Mouse (Mus musculus): ENCODE data around the gene Olfr98. TPM values are rescaled to one million over a fixed set of nuclear protein-coding genes. Genes with fewer than 3 reads are reported as not detected.
"Not testable (repeated sequence)": the region's sequence is repeated elsewhere in the genome, so short reads cannot be mapped to it uniquely, and the experiment has no call there.

The Olfr98 gene
- polyA plus RNA-seq, 1 experiment from 2014 or later: not detected

DNA sequence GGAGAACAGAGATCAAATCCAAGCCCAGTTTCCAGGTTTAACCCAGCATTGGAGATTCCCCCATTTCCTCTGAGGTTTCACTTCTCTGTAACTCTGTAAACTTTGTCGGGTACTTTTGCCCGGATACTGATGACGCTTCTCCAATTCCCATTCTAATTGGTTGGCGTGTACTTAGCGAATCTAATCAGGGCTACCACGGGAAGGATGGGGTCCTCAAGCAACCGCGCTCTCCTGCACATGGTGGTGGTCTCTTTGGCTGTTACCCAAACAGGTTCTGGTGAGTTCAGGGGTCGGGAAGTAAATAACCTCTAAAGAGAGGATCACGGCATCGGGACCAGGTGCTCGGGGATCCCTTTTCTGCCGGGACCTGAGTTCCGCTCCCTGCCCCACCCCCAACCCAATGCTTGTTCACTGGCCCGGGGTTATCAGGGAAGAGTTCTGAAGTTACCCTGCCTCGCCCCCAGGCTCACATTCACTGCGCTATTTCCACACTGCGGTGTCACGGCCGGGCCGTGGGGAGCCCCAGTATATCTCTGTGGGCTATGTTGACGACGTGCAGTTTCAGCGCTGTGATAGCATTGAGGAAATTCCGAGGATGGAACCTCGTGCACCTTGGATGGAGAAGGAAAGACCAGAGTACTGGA is 6.6 kb upstream of the Olfr98 start, which contains the start of gene H2-M3:
TSS of gene H2-M3 (plus strand) at position 163 of the 644 bp plus-strand sequence.
- H3K4me2 ChIP-seq (ENCODE audit: low read length): peak within 1 kb of the TSS; percentile 91
- H3K36me3 ChIP-seq (ENCODE audit: control insufficient read depth, insufficient read depth): no peaks in the 10 kb centered on the region
- H3K9me3 ChIP-seq (ENCODE audit: control insufficient read depth, low read length): no peaks in the 10 kb centered on the region
- H3K27ac ChIP-seq (ENCODE audit: low read length): no peak within 1 kb of the TSS
- 4% methylated on average over 26 of the region's 26 CpGs for whole genome bisulfite sequencing
- H3K4me3 ChIP-seq (replicated peaks; ENCODE audit: low read length): peak within 1 kb of the TSS; percentile 60
- H3K4me1 ChIP-seq (replicated peaks; ENCODE audit: control insufficient read depth, insufficient read depth, low read length): no peaks in the 10 kb centered on the region; the same call in 1 of the 2 replicates
- ATAC-seq: peak; percentile 100
- H3K27me3 ChIP-seq (replicated peaks; ENCODE audit: control insufficient read depth, insufficient read depth, low read length): no peaks in the 10 kb centered on the region
- H3K9ac ChIP-seq (replicated peaks; ENCODE audit: low read depth, low read length): peak within 1 kb of the TSS; percentile 55

DNA sequence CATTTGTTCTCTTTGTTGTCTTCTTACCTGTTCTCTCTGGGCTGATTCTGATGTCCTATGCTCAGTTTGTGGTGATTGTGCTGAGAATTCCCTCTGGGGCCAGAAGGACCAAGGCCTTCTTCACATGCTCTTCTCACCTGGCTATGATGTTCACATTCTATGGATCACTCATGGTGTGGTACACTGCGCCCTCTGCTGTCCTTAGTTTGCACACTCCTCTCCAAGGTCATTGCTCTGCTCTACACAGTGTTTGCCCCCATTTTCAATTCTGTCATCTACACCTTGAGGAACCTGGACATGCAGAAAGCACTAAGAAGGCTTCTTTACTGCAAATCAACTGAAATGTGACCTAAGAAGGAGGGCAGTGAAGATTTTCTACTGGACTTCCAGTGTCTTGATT is 13.0 kb downstream of the Olfr98 start:
- Histone ChIP-seq H3K36me3 (ENCODE audit: control insufficient read depth, insufficient read depth) (no peaks in the 10 kb centered on the region), H3K4me2 (ENCODE audit: low read length) (no peak overlapping the region), H3K27ac (ENCODE audit: low read length) (no peak overlapping the region), H3K9me3 (ENCODE audit: control insufficient read depth, low read length) (no peaks in the 10 kb centered on the region), H3K4me3 (replicated peaks; ENCODE audit: low read length) (no peak overlapping the region), H3K27me3 (replicated peaks; ENCODE audit: control insufficient read depth, insufficient read depth, low read length) (no peaks in the 10 kb centered on the region), H3K9ac (replicated peaks; ENCODE audit: low read depth, low read length) (no peak overlapping the region), H3K4me1 (replicated peaks; ENCODE audit: control insufficient read depth, insufficient read depth, low read length) (no peaks in the 10 kb centered on the region)
- no peak for ATAC-seq
- 14% methylated on average over 1 of the region's 1 CpGs for WGBS

DNA sequence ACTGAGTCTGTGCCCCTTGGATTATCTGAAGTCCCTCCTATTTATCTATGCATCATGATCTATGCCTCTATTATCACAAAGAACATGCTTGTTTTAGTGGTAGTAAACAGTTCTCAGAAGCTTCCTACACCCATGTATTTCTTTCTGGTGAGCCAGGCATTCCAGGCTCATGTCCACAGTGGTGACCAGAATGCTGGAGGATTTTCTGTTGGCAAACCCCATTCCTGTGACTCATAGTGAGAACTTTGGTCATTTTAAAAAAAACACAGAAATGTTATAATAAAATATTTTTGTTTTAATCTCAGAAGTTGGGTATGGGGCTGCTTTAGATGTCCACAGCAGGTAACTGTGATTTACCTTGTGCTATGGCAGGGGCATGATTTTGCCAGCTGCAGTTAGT is 14.1 kb downstream of the Olfr98 start:
- H3K27me3 ChIP-seq (replicated peaks; ENCODE audit: control insufficient read depth, insufficient read depth, low read length): no peaks in the 10 kb centered on the region
- no peak for ATAC-seq
- no peak overlapping the region for H3K27ac ChIP-seq (ENCODE audit: low read length)
- no peak overlapping the region for H3K9ac ChIP-seq (replicated peaks; ENCODE audit: low read depth, low read length)
- H3K4me2 ChIP-seq (ENCODE audit: low read length): no peak overlapping the region
- no peaks in the 10 kb centered on the region for H3K4me1 ChIP-seq (replicated peaks; ENCODE audit: control insufficient read depth, insufficient read depth, low read length)
- H3K4me3 ChIP-seq (replicated peaks; ENCODE audit: low read length): no peak overlapping the region
- no peaks in the 10 kb centered on the region for H3K36me3 ChIP-seq (ENCODE audit: control insufficient read depth, insufficient read depth)
- no peaks in the 10 kb centered on the region for H3K9me3 ChIP-seq (ENCODE audit: control insufficient read depth, low read length)

DNA sequence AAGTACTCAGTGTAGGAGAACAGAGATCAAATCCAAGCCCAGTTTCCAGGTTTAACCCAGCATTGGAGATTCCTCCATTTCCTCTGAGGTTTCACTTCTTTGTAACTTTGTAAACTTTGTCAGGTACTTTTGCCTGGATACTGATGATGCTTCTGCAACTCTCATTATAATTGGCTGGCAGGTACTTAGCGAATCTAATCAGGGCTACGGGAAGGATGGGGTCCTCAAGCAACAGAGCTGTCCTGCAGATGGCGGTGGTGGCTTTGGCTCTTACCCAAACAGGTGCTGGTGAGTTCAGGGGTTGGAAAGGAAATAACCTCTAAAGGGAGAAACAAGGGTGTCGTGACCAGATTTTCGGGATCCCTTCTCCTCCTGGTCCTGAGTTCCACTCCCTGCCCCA is 16.8 kb downstream of the Olfr98 start:
- no peak overlapping the region for H3K27ac ChIP-seq (ENCODE audit: low read length)
- no peak overlapping the region for H3K9ac ChIP-seq (replicated peaks; ENCODE audit: low read depth, low read length)
- H3K27me3 ChIP-seq (replicated peaks; ENCODE audit: control insufficient read depth, insufficient read depth, low read length): no peaks in the 10 kb centered on the region
- no peak for ATAC-seq
- WGBS: 27% methylated on average over 5 of the region's 5 CpGs
- H3K4me1 ChIP-seq (replicated peaks; ENCODE audit: control insufficient read depth, insufficient read depth, low read length): no peaks in the 10 kb centered on the region
- no peak overlapping the region for H3K4me3 ChIP-seq (replicated peaks; ENCODE audit: low read length)
- no peak overlapping the region for H3K4me2 ChIP-seq (ENCODE audit: low read length)
- H3K9me3 ChIP-seq (ENCODE audit: control insufficient read depth, low read length): no peaks in the 10 kb centered on the region
- no peaks in the 10 kb centered on the region for H3K36me3 ChIP-seq (ENCODE audit: control insufficient read depth, insufficient read depth)

DNA sequence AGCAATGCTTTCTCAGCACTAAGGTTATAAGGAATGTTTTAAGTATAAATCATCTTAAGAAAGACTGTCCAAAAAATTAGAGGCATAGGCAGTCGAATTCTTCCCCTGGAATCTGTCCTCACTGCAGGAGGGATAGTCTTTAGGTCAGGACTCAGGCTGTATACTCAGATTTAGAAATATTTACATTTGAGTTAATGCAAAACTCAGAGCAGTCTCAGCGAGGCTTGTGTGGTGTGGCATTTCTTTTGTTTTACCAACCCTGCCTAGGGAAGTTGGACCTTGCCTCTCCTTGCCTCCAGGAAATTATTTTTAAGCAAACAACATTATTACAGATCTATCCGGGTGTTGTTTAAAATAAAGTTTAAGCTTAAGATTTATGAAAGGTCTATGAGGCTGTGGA is 21.4 kb downstream of the Olfr98 start:
- Histone ChIP-seq H3K27me3 (replicated peaks; ENCODE audit: control insufficient read depth, insufficient read depth, low read length) (no peaks in the 10 kb centered on the region), H3K4me3 (replicated peaks; ENCODE audit: low read length) (no peak overlapping the region), H3K9ac (replicated peaks; ENCODE audit: low read depth, low read length) (no peak overlapping the region), H3K4me1 (replicated peaks; ENCODE audit: control insufficient read depth, insufficient read depth, low read length) (no peaks in the 10 kb centered on the region), H3K36me3 (ENCODE audit: control insufficient read depth, insufficient read depth) (no peaks in the 10 kb centered on the region), H3K27ac (ENCODE audit: low read length) (no peak overlapping the region), H3K9me3 (ENCODE audit: control insufficient read depth, low read length) (no peaks in the 10 kb centered on the region), H3K4me2 (ENCODE audit: low read length) (no peak overlapping the region)
- WGBS: 55% methylated on average over 3 of the region's 3 CpGs
- no peak for ATAC-seq

DNA sequence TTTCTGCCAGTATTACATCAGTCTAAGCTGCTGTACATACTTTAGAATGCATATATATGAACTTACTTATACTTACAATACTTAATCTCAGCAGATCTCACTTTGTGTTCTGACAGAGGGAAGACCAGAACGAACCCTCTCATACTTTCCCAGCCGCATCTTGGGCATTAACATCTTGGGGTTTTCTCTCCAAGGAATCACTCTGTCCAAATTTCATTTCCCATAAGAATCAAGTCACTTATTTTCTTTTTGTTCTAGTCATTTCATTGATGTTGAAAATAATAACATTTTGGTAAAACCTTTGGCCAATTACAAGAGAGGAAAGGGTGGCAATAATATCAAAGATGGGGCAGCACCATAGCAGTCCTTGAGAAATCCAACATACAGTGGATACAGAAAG is 26.3 kb downstream of the Olfr98 start, which contains the start of gene Olfr97:
TSS of gene Olfr97 (minus strand) at position 101 of the 400 bp plus-strand sequence.
- H3K36me3 ChIP-seq (ENCODE audit: control insufficient read depth, insufficient read depth); H3K4me1 ChIP-seq (replicated peaks; ENCODE audit: control insufficient read depth, insufficient read depth, low read length); H3K27ac ChIP-seq (ENCODE audit: low read length); H3K9me3 ChIP-seq (ENCODE audit: control insufficient read depth, low read length); ATAC-seq; H3K9ac ChIP-seq (replicated peaks; ENCODE audit: low read depth, low read length); H3K4me3 ChIP-seq (replicated peaks; ENCODE audit: low read length); H3K27me3 ChIP-seq (replicated peaks; ENCODE audit: control insufficient read depth, insufficient read depth, low read length); H3K4me2 ChIP-seq (ENCODE audit: low read length): not testable (repeated sequence)
- 95% methylated on average over 2 of the region's 2 CpGs for WGBS

DNA sequence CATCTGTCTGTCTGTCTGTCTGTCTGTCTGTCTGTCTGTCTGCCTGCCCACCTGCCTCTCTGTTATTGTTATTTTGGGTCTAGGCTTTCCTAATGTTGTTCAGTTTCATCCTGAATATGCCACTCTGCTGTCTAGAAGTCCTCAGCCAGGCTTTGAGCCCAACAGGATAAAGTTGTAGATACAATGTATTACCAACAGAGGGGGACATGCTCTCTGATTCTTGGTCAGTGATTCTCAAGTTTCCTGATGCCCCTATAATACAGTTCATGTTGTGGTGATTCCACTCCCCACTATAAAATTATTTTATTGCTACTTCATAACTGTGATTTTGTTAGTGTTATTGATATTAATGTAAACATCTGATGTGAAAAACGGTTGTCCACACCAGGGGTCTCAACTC is 41.7 kb downstream of the Olfr98 start:
- H3K4me1 ChIP-seq (replicated peaks; ENCODE audit: control insufficient read depth, insufficient read depth, low read length): no peaks in the 10 kb centered on the region
- no peaks in the 10 kb centered on the region for H3K36me3 ChIP-seq (ENCODE audit: control insufficient read depth, insufficient read depth)
- no peaks in the 10 kb centered on the region; the same call in 1 of the 2 replicates for H3K9me3 ChIP-seq (ENCODE audit: control insufficient read depth, low read length)
- no peak overlapping the region for H3K4me2 ChIP-seq (ENCODE audit: low read length)
- no peak overlapping the region for H3K27ac ChIP-seq (ENCODE audit: low read length)
- ATAC-seq: no peak
- no peak overlapping the region for H3K9ac ChIP-seq (replicated peaks; ENCODE audit: low read depth, low read length)
- 16% methylated on average over 1 of the region's 1 CpGs for WGBS
- H3K27me3 ChIP-seq (replicated peaks; ENCODE audit: control insufficient read depth, insufficient read depth, low read length): no peaks in the 10 kb centered on the region
- H3K4me3 ChIP-seq (replicated peaks; ENCODE audit: low read length): no peak overlapping the region

DNA sequence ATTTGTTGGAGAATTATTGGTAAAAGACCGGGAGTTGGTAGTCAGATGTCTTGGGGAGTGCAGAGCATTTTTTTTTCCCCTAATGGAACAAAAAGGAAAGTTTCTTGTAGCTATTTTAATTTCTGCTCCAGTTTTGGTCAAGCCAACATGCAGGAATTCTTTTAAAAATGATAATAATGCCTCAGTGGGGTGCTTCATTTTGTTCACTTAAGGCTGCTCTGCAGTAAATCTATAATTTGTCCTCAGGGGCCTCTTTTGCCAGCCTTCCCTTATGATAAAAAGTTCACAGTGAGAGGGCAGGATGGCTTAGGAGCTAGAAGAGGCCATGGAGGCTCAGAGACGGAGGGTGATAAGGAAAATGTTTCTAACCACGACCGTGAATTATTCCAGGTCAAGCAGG is 43.7 kb downstream of the Olfr98 start, which contains the start of gene Olfr96:
TSS of gene Olfr96 (plus strand) at position 301 of the 400 bp plus-strand sequence.
- no peak within 1 kb of the TSS for H3K4me2 ChIP-seq (ENCODE audit: low read length)
- no peaks in the 10 kb centered on the region; the same call in 1 of the 2 replicates for H3K9me3 ChIP-seq (ENCODE audit: control insufficient read depth, low read length)
- no peak within 1 kb of the TSS for H3K9ac ChIP-seq (replicated peaks; ENCODE audit: low read depth, low read length)
- no peaks in the 10 kb centered on the region for H3K27me3 ChIP-seq (replicated peaks; ENCODE audit: control insufficient read depth, insufficient read depth, low read length)
- H3K36me3 ChIP-seq (ENCODE audit: control insufficient read depth, insufficient read depth): no peaks in the 10 kb centered on the region
- WGBS: 54% methylated on average over 4 of the region's 4 CpGs
- H3K4me3 ChIP-seq (replicated peaks; ENCODE audit: low read length): no peak within 1 kb of the TSS
- no peak for ATAC-seq
- H3K4me1 ChIP-seq (replicated peaks; ENCODE audit: control insufficient read depth, insufficient read depth, low read length): no peaks in the 10 kb centered on the region
- no peak within 1 kb of the TSS for H3K27ac ChIP-seq (ENCODE audit: low read length)

DNA sequence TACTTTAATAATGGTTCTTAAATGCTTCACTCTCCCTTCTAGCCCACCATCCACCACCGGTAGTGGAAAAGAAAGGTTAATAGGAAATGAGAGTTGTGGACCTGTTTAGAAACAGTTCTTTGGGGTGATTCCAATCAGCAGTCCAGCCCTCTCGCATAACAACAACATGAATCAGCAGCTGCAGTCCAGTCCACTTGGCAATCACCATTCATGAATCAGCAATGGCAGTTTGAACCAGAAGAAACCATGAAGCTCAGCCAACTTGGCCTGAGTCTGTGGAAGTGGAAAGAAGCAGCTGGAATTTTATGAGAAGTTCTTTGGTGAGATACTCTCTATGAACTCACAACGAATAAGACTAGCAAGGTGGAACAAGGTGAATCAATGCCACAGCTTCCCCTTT is 45.1 kb downstream of the Olfr98 start:
- no peak overlapping the region for H3K4me2 ChIP-seq (ENCODE audit: low read length)
- H3K27ac ChIP-seq (ENCODE audit: low read length): no peak overlapping the region
- 84% methylated on average over 3 of the region's 3 CpGs for WGBS
- H3K27me3 ChIP-seq (replicated peaks; ENCODE audit: control insufficient read depth, insufficient read depth, low read length): no peaks in the 10 kb centered on the region
- H3K9me3 ChIP-seq (ENCODE audit: control insufficient read depth, low read length): no peaks in the 10 kb centered on the region; the same call in 1 of the 2 replicates
- H3K36me3 ChIP-seq (ENCODE audit: control insufficient read depth, insufficient read depth): no peaks in the 10 kb centered on the region
- H3K4me1 ChIP-seq (replicated peaks; ENCODE audit: control insufficient read depth, insufficient read depth, low read length): no peaks in the 10 kb centered on the region
- H3K9ac ChIP-seq (replicated peaks; ENCODE audit: low read depth, low read length): no peak overlapping the region
- H3K4me3 ChIP-seq (replicated peaks; ENCODE audit: low read length): no peak overlapping the region
- ATAC-seq: no peak
